Mouse (Mus musculus) cortical plate, adult 2 months (tissue): Measurements from ENCODE around the gene Rfk.

Experiments
- CTCF ChIP-seq: fragments of 200-500 bp; IDR thresholded peaks from 2 replicates; pipeline ENCODE4 v1.5.1; 2011; ENCODE audit warnings: mild to moderate bottlenecking, control low read depth, low read length; ENCODE audit not compliant: insufficient read depth; ENCODE audit errors: extremely low read depth
- POLR2A ChIP-seq: fragments of 200-500 bp; IDR thresholded peaks from 2 replicates; pipeline ENCODE4 v1.6.1; 2011; ENCODE audit warnings: mild to moderate bottlenecking, low read length, control low read depth; ENCODE audit not compliant: insufficient read depth; ENCODE audit errors: extremely low read depth

DNA sequence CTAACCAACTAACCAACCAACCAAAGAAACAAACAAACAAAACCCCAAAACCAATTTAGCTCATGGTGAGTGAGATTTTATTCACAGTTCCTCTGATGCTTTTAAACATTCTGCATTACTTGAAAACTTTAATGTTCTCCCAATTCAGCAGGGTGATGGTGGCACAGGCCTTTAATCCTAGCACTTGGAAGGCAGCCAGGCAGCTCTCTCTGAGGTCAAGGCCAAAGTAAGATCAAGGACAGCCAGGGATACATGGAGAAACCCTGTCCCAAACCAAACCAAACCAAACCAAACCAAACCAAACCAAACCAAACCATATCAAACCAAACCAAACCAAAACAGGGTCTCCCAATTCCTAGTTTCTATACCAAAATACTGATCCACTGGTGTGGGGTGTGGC, 15.0 kb upstream of the Rfk start:
- TF ChIP-seq CTCF: no peak
- no peak for TF ChIP-seq POLR2A
